Mouse (Mus musculus) intestine, embryonic 16.5 days (tissue): ENCODE results near the gene Slc11a2. TPM values are rescaled to one million over a fixed set of nuclear protein-coding genes. Genes with fewer than 3 reads are reported as not detected.
"Not testable (repeated sequence)": the region's sequence is repeated elsewhere in the genome, so short reads cannot be mapped to it uniquely, and the experiment has no call there.

Experiments
- ATAC-seq: fragments of 200-750 bp; cut with Nextera tagmentation; 2 replicates; pipeline ENCODE4 v1.8.0; 2017; ENCODE audit warnings: moderate TSS enrichment, moderate library complexity
- H3K27ac ChIP-seq: fragments of 300-500 bp; sonication (generic); 2 replicates; pipeline ENCODE4 v1.5.1; 2014; ENCODE audit warnings: mild to moderate bottlenecking, low read length
- H3K27me3 ChIP-seq: fragments of 300-500 bp; sonication (generic); replicated peaks from 2 replicates; pipeline ENCODE4 v1.6.1; 2014; ENCODE audit warnings: low read length, control low read depth, mixed read lengths; ENCODE audit not compliant: control insufficient read depth, insufficient read depth
- H3K36me3 ChIP-seq: fragments of 300-500 bp; sonication (generic); 2 replicates; pipeline ENCODE4 v1.6.1; 2014; ENCODE audit warnings: low read length, control low read depth; ENCODE audit not compliant: control insufficient read depth, insufficient read depth
- H3K4me1 ChIP-seq: fragments of 300-500 bp; sonication (generic); 2 replicates; pipeline ENCODE4 v1.6.1; 2014; ENCODE audit warnings: low read length, control low read depth, mixed read lengths; ENCODE audit not compliant: control insufficient read depth, insufficient read depth
- H3K4me2 ChIP-seq: fragments of 300-500 bp; sonication (generic); 2 replicates; pipeline ENCODE4 v1.6.1; 2014; ENCODE audit warnings: low read depth, low read length, control low read depth
- H3K4me3 ChIP-seq: fragments of 300-500 bp; sonication (generic); 2 replicates; pipeline ENCODE4 v1.5.1; 2014; ENCODE audit warnings: mild to moderate bottlenecking, low read length
- H3K9ac ChIP-seq: fragments of 300-500 bp; sonication (generic); 2 replicates; pipeline ENCODE4 v1.6.1; 2014; ENCODE audit warnings: low read depth, low read length
- H3K9me3 ChIP-seq: fragments of 300-500 bp; sonication (generic); 2 replicates; pipeline ENCODE4 v1.6.1; 2016; ENCODE audit warnings: low read length, control low read depth; ENCODE audit not compliant: control insufficient read depth
- WGBS: fragments of 180-500 bp; shearing (Covaris S2); extraction: QIAGEN DNeasy Blood & Tissue Kit; methylation state at CpG from one replicate; pipeline ENCODE4 v1.1.7; 2014; 5-methylcytosine and 5-hydroxymethylcytosine counted together
- polyA plus RNA-seq: library from polyadenylated mRNA; unstranded; fragments of >200 nt; fragmentation: Nextera tagmentation; extraction: Ambion mirVana; gene quantifications from 2 replicates; pipeline ENCODE4 v1.2.1, GENCODE M21; 2015

The Slc11a2 gene
- polyA plus RNA-seq, 1 experiment from 2014 or later: 40.7 TPM

DNA sequence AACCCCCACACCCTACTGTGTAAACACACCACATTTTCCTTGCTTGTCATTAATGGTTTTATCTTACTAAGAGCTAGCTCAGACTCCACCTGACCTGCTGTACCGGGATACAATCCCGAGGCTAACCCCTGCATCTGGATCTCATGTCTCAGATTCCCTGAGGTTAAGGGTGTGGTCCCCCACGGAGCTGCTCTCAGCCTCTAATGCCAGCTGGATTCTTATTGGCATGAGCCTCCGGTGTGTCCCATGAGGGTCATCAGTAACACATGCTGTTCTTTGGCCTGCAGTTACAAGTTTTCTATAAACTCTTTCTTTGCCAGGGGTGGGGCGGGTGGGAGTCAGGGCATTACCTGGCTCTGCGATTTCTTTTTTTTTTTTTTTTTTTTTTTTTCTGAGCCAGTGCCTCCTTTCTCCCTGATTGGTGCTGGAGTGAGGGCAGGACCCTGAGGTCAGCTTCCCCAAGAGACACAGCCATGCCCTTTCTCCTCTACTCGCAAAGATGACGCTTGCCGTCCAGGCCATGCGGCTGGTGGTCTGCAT, 72.1 kb downstream of the Slc11a2 start, which contains the start of the genes Methig1 and Mettl7a2:
TSS of gene Methig1 (plus strand) at position 439 of the 540 bp plus-strand sequence.
TSS of gene Mettl7a2 (plus strand) at position 490 of the 540 bp plus-strand sequence.
- peak; percentile 49 for ATAC-seq
- Histone ChIP-seq H3K27ac (no peak within 1 kb of the TSS), H3K9ac (no peak within 1 kb of the TSS), H3K36me3 (no peaks in the 10 kb centered on the region), H3K4me2 (no peak within 1 kb of the TSS), H3K9me3 (no peaks in the 10 kb centered on the region), H3K4me3 (no peak within 1 kb of the TSS), H3K4me1 (peaks cover 8% of the 10 kb centered on the region; the same call in 1 of the 2 replicates), H3K27me3 (no peaks in the 10 kb centered on the region)
- WGBS: 76% methylated on average over 10 of the region's 10 CpGs

DNA sequence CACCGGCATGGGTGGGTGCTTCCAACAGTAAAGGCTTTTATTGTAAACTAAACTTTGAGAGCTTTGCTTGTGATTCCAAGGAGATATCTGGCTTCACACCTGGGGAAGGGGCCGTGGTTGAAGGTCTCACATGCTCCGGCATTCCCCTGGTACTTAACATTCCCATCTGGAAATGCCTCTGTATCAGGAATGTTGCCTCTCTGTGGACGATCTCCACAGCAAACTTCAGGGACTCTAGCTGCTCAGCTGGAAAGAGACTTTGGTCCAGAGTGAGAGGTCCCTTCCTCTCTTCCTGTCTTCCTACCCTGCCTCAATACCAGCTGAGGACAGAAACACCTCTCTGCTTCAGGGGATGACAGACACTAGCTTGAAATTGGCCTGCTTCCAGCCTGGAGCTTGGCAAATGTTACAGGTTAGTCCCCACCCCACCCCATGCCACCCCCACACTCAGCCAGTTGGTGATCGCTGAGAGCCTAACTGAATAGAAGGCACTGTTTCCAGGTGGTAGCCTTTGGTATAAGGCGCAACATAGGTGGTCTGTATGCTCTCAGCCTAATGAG, 73.3 kb downstream of the Slc11a2 start:
- Histone ChIP-seq H3K4me1 (peaks cover 8% of the 10 kb centered on the region; the same call in 1 of the 2 replicates), H3K4me2 (no peak overlapping the region), H3K36me3 (no peaks in the 10 kb centered on the region), H3K9ac (no peak overlapping the region), H3K27me3 (no peaks in the 10 kb centered on the region), H3K27ac (no peak overlapping the region), H3K4me3 (no peak overlapping the region), H3K9me3 (no peaks in the 10 kb centered on the region)
- no peak for ATAC-seq
- 60% methylated on average over 6 of the region's 6 CpGs for WGBS

DNA sequence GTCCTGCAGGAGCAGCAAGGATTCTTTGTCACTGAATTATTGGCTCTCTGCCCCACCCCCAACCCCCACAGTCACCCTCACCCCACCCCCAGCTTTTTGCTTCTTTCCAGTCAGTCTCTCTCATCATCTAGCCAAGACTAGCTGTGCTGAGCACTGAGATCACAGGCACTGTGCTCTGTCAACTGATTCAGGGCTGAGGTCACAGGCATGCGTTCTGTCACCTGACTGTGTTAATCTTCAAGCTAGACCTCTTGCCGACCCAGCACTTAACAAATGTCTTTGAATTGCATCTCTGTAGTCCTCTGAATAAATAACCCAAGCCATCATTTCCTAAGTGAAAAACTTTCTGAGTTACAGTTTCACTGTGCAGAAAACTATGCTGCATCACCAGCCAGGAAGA, 75.4 kb downstream of the Slc11a2 start:
- WGBS: 25% methylated on average over 2 of the region's 2 CpGs

DNA sequence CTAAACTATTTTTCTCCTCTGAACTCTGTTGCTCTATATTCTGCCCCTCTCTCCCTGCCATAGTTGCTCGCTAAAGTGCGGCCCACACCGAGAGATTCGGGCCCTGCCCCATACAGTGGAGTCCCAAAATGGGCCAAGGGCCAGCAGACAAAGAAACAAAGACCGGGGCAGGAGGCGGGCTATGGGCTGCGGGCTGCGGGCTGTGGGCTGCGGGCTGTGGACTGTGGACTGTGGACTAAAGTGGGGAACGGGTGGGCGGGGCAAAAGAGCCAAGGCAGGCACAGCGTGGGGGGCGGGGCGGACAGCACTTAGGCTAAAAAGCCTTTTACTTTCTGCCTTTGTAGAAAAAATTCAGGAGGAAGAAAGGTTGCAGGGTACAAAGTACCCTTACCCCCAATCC, 78.1 kb downstream of the Slc11a2 start:
- Histone ChIP-seq H3K27ac (no peak overlapping the region), H3K9me3 (peaks cover 3% of the 10 kb centered on the region; the same call in 1 of the 2 replicates), H3K4me1 (peaks cover 8% of the 10 kb centered on the region; the same call in 1 of the 2 replicates), H3K4me2 (no peak overlapping the region), H3K9ac (no peak overlapping the region), H3K27me3 (no peaks in the 10 kb centered on the region), H3K4me3 (no peak overlapping the region), H3K36me3 (no peaks in the 10 kb centered on the region)
- ATAC-seq: peak; percentile 44
- 67% methylated on average over 14 of the region's 14 CpGs for WGBS

More for the DNA sequence above, 75.4 kb downstream of the Slc11a2 start:
- Histone ChIP-seq H3K4me2 (no peak overlapping the region), H3K9ac (no peak overlapping the region), H3K9me3 (peaks cover 3% of the 10 kb centered on the region; the same call in 1 of the 2 replicates), H3K27ac (no peak overlapping the region), H3K27me3 (no peaks in the 10 kb centered on the region), H3K4me3 (no peak overlapping the region), H3K36me3 (no peaks in the 10 kb centered on the region), H3K4me1 (peaks cover 8% of the 10 kb centered on the region; the same call in 1 of the 2 replicates)
- 0 out of 2 replicates have a peak, but pooled peaks have one; percentile 39 for ATAC-seq

DNA sequence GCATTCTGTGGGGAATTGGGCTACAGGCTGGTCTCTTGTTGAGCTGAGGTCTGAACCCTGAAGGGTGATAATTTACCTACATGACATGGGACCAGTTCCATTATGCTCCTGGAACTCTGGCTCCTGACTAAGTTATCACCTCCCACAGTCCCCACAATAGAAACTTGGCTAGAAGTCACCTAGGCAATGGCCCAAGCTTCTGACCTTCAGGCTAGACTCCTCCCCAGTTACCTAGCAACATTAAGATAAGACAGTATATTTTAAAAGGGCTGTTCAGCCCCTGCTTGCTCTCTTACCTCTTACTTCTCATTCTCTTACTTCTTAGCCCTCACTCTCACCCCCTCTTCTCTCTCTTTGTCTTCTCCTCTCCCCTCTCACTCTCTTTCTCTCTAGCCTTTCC, 79.4 kb downstream of the Slc11a2 start:
- Histone ChIP-seq H3K9ac (no peak overlapping the region), H3K4me1 (peaks cover 4% of the 10 kb centered on the region; the same call in 1 of the 2 replicates), H3K36me3 (no peaks in the 10 kb centered on the region), H3K27me3 (no peaks in the 10 kb centered on the region), H3K4me2 (no peak overlapping the region), H3K27ac (no peak overlapping the region), H3K4me3 (no peak overlapping the region), H3K9me3 (peaks cover 3% of the 10 kb centered on the region; the same call in 1 of the 2 replicates)
- no peak for ATAC-seq

DNA sequence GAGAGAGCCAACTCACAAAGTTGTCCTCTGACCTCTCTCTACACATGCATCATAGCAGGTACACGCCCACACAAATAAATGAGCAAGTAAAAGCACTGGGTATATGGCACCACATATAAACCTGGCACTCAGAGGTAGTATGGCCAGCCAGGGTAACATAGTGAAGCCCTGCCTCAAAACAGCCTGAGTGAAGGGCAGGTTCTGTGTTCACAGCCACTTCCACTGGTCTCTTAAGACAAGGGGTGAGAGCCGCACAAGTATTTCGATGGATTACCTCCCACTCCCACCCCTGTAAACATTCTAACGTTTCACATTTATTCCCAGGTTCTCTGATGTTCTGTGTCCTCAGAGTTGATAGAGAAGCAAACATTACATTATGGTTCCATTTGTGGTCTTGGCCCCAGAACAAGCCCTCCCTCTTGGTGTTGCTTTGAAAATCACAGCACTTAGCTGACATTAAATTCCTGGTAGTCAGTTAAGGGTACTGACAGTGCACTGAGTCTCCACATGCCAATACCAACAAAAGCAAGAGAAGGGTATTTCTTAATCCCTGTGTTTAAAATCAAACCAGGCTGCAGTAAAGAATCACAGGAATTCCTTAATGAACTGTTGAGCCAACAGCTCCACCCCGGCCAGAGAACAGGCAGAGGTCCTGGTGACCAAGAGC, 83.4 kb downstream of the Slc11a2 start:
- WGBS: 45% methylated on average over 4 of the region's 5 CpGs

More for the DNA sequence above, 83.4 kb downstream of the Slc11a2 start:
- not testable (repeated sequence) for ATAC-seq, H3K27ac ChIP-seq, H3K9ac ChIP-seq, H3K4me1 ChIP-seq, H3K36me3 ChIP-seq, H3K4me2 ChIP-seq, H3K9me3 ChIP-seq, H3K4me3 ChIP-seq, H3K27me3 ChIP-seq

Other genes starting within 250 kb of the Slc11a2 start
- gene Atf1, start 197.3 kb downstream of the Slc11a2 start, polyA plus RNA-seq: 32.7 and 36.4 TPM in 2 replicates
- not detected in 2 replicates for gene Tmprss12, start 144.2 kb downstream of the Slc11a2 start, polyA plus RNA-seq
- gene Mettl7a1, start 120.9 kb downstream of the Slc11a2 start, polyA plus RNA-seq: 5.9 and 7.4 TPM in 2 replicates
- gene Mettl7a3, start 90.1 kb downstream of the Slc11a2 start, polyA plus RNA-seq: not detected in 2 replicates
- not detected in 2 replicates for gene Methig1, start 71.9 kb downstream of the Slc11a2 start, polyA plus RNA-seq
- not detected in 2 replicates for gene Mettl7a2, start 71.9 kb downstream of the Slc11a2 start, polyA plus RNA-seq
- gene Higd1c, start 60.5 kb downstream of the Slc11a2 start, polyA plus RNA-seq: not detected in 2 replicates
- 0.11 and 0.18 TPM in 2 replicates for gene Gm5475, start 2.9 kb downstream of the Slc11a2 start, polyA plus RNA-seq
- gene Letmd1, start 44.0 kb upstream of the Slc11a2 start, polyA plus RNA-seq: 31.3 and 33.7 TPM in 2 replicates
- 5.8 and 5.9 TPM in 2 replicates for gene Csrnp2, start 70.4 kb upstream of the Slc11a2 start, polyA plus RNA-seq
- gene Tfcp2, start 126.9 kb upstream of the Slc11a2 start, polyA plus RNA-seq: 13.5 and 13.8 TPM in 2 replicates
- 3.1 and 3.2 TPM in 2 replicates for gene Pou6f1, start 174.9 kb upstream of the Slc11a2 start, polyA plus RNA-seq
- gene Dazap2, start 190.3 kb upstream of the Slc11a2 start, polyA plus RNA-seq: 301 and 320 TPM in 2 replicates
- 47.9 and 51.3 TPM in 2 replicates for gene Smagp, start 211.9 kb upstream of the Slc11a2 start, polyA plus RNA-seq
- 8.0 and 9.2 TPM in 2 replicates for gene Bin2, start 244.5 kb upstream of the Slc11a2 start, polyA plus RNA-seq